Mouse (Mus musculus): Measurements from ENCODE around the gene Lsm12. TPM values are rescaled to one million over a fixed set of nuclear protein-coding genes. Genes with fewer than 3 reads are reported as not detected.
"Not testable (repeated sequence)": the region's sequence is repeated elsewhere in the genome, so short reads cannot be mapped to it uniquely, and the experiment has no call there.

Lsm12 gene
- polyA plus RNA-seq, 2 experiments: 40.0 to 83.8 TPM

GRCm38 (mm10) chr11:102159781-102160180 lies 25.3 kb downstream of the Lsm12 start:
- H3K9me3 ChIP-seq (ENCODE audit: control insufficient read depth, low read length): no peaks in the 10 kb centered on the region
- H3K9ac ChIP-seq (ENCODE audit: low read depth, low read length, severe bottlenecking): no peak overlapping the region
- 77% methylated on average over 5 of the region's 5 CpGs for WGBS
- peaks cover 37% of the 10 kb centered on the region for H3K36me3 ChIP-seq (ENCODE audit: control insufficient read depth, insufficient read depth, low read length)
- H3K27ac ChIP-seq (replicated peaks; ENCODE audit: low read depth, low read length): no peak overlapping the region
- H3K4me3 ChIP-seq (replicated peaks; ENCODE audit: low read length): no peak overlapping the region
- DNase-seq (ENCODE audit: low spot score) (no peak), ATAC-seq (ENCODE audit: low FRiP score, low read depth) (no peak)
- H3K4me2 ChIP-seq (replicated peaks; ENCODE audit: low read depth, low read length, severe bottlenecking): no peak overlapping the region
- no peaks in the 10 kb centered on the region for H3K27me3 ChIP-seq (ENCODE audit: control insufficient read depth, insufficient read depth, low read length)
- TF ChIP-seq POLR2A (IDR thresholded peaks at IDR 0.05; ENCODE audit: borderline replicate concordance, extremely low read depth, insufficient read depth, insufficient read length): no peak
- peaks cover 5% of the 10 kb centered on the region; the same call in 1 of the 2 replicates for H3K4me1 ChIP-seq (ENCODE audit: control insufficient read depth, insufficient read depth, low read length)

GRCm38 (mm10) chr11:102158024-102158423 lies 27.1 kb downstream of the Lsm12 start:
- DNase-seq (ENCODE audit: low spot score); ATAC-seq (ENCODE audit: low FRiP score, low read depth); H3K4me1 ChIP-seq (ENCODE audit: control insufficient read depth, insufficient read depth, low read length); H3K4me2 ChIP-seq (replicated peaks; ENCODE audit: low read depth, low read length, severe bottlenecking); H3K9me3 ChIP-seq (ENCODE audit: control insufficient read depth, low read length); H3K4me3 ChIP-seq (replicated peaks; ENCODE audit: low read length); H3K27me3 ChIP-seq (ENCODE audit: control insufficient read depth, insufficient read depth, low read length); H3K9ac ChIP-seq (ENCODE audit: low read depth, low read length, severe bottlenecking); H3K27ac ChIP-seq (replicated peaks; ENCODE audit: low read depth, low read length): not testable (repeated sequence)
- H3K36me3 ChIP-seq (ENCODE audit: control insufficient read depth, insufficient read depth, low read length): peaks cover 35% of the 10 kb centered on the region
- 69% methylated on average over 2 of the region's 2 CpGs for WGBS

- 2% methylated on average over 1 of the region's 1 CpGs for WGBS
- no peak for TF ChIP-seq POLR2A (IDR thresholded peaks at IDR 0.05; ENCODE audit: borderline replicate concordance, extremely low read depth, insufficient read depth, insufficient read length)
- Histone ChIP-seq H3K4me1 (ENCODE audit: control insufficient read depth, insufficient read depth, low read length) (peaks cover 5% of the 10 kb centered on the region; the same call in 1 of the 2 replicates), H3K27me3 (ENCODE audit: control insufficient read depth, insufficient read depth, low read length) (no peaks in the 10 kb centered on the region), H3K36me3 (ENCODE audit: control insufficient read depth, insufficient read depth, low read length) (peaks cover 34% of the 10 kb centered on the region), H3K9ac (ENCODE audit: low read depth, low read length, severe bottlenecking) (no peak overlapping the region), H3K4me2 (replicated peaks; ENCODE audit: low read depth, low read length, severe bottlenecking) (no peak overlapping the region), H3K9me3 (ENCODE audit: control insufficient read depth, low read length) (no peaks in the 10 kb centered on the region), H3K4me3 (replicated peaks; ENCODE audit: low read length) (peak overlapping the region; percentile 72), H3K27ac (replicated peaks; ENCODE audit: low read depth, low read length) (no peak overlapping the region)
- ATAC-seq (ENCODE audit: low FRiP score, low read depth): no peak
- DNase-seq (ENCODE audit: low spot score): no peak
These were observed 28.4 kb downstream of the Lsm12 start for GRCm38 (mm10) chr11:102156786-102157089.

GRCm38 (mm10) chr11:102156039-102156785 lies 28.9 kb downstream of the Lsm12 start, which contains the start of gene Tmem101:
Gene Tmem101, minus strand, starts transcription at chr11:102156404.
- peak within 1 kb of the TSS; percentile 72 for H3K4me3 ChIP-seq (replicated peaks; ENCODE audit: low read length)
- peak; percentile 92 for DNase-seq (ENCODE audit: low spot score)
- H3K9ac ChIP-seq (ENCODE audit: low read depth, low read length, severe bottlenecking): peak within 1 kb of the TSS; percentile 70
- peaks cover 5% of the 10 kb centered on the region; the same call in 1 of the 2 replicates for H3K4me1 ChIP-seq (ENCODE audit: control insufficient read depth, insufficient read depth, low read length)
- under 1% methylated on average over 37 of the region's 37 CpGs for WGBS
- H3K27me3 ChIP-seq (ENCODE audit: control insufficient read depth, insufficient read depth, low read length): no peaks in the 10 kb centered on the region
- peak; percentile 38; the same call in 1 of the 2 replicates for TF ChIP-seq POLR2A (IDR thresholded peaks at IDR 0.05; ENCODE audit: borderline replicate concordance, extremely low read depth, insufficient read depth, insufficient read length)
- peak; percentile 87 for ATAC-seq (ENCODE audit: low FRiP score, low read depth)
- peaks cover 29% of the 10 kb centered on the region for H3K36me3 ChIP-seq (ENCODE audit: control insufficient read depth, insufficient read depth, low read length)
- peak within 1 kb of the TSS; percentile 67; the same call in 1 of the 2 replicates for H3K27ac ChIP-seq (replicated peaks; ENCODE audit: low read depth, low read length)
- no peaks in the 10 kb centered on the region for H3K9me3 ChIP-seq (ENCODE audit: control insufficient read depth, low read length)
- peak within 1 kb of the TSS; percentile 84 for H3K4me2 ChIP-seq (replicated peaks; ENCODE audit: low read depth, low read length, severe bottlenecking)

- no peak for ATAC-seq (ENCODE audit: low FRiP score, low read depth)
These were observed 37.7 kb downstream of the Lsm12 start for GRCm38 (mm10) chr11:102147213-102147989.

More at GRCm38 (mm10) chr11:102147213-102147989, 37.7 kb downstream of the Lsm12 start:
- Histone ChIP-seq H3K36me3 (ENCODE audit: control insufficient read depth, insufficient read depth, low read length) (peaks cover 3% of the 10 kb centered on the region; the same call in 1 of the 2 replicates), H3K4me1 (ENCODE audit: control insufficient read depth, insufficient read depth, low read length) (peaks cover 12% of the 10 kb centered on the region), H3K9me3 (ENCODE audit: control insufficient read depth, low read length) (no peaks in the 10 kb centered on the region), H3K4me3 (replicated peaks; ENCODE audit: low read length) (peak overlapping the region; percentile 11; the same call in 1 of the 2 replicates), H3K27ac (replicated peaks; ENCODE audit: low read depth, low read length) (no peak overlapping the region), H3K9ac (ENCODE audit: low read depth, low read length, severe bottlenecking) (no peak overlapping the region), H3K27me3 (ENCODE audit: control insufficient read depth, insufficient read depth, low read length) (peaks cover 58% of the 10 kb centered on the region), H3K4me2 (replicated peaks; ENCODE audit: low read depth, low read length, severe bottlenecking) (peak overlapping the region; percentile 19; the same call in 1 of the 2 replicates)
- 10% methylated on average over 34 of the region's 34 CpGs for WGBS
- TF ChIP-seq POLR2A (IDR thresholded peaks at IDR 0.05; ENCODE audit: borderline replicate concordance, extremely low read depth, insufficient read depth, insufficient read length): no peak
- no peak for DNase-seq (ENCODE audit: low spot score)
